ENCODE assay signal across 31 mouse cellular contexts in genomic region chr3:97620657-97621056, GRCm38 (mm10). TPM values are rescaled to one million over a fixed set of nuclear protein-coding genes. Genes with fewer than 3 reads are reported as not detected.
"Had no signal": no experiment of that assay in that cellular context is flagged by ENCODE, and none has a peak within 500 bp of the region (broad histone marks: within the 10 kb centered on the region; RNA-seq: fewer than 3 reads in every experiment).

No protein-coding gene starts in this region.

- H3K4me3 ChIP-seq: layer of hippocampus, adult 2 months; limb, embryonic 12.5 days; limb, embryonic 15.5 days; lung, embryonic 15.5 days; megakaryocyte, embryonic 14.5 days; midbrain, embryonic 10.5 days; midbrain, embryonic 13.5 days; myocyte; neural tube, embryonic 13.5 days had no signal

- H3K27ac ChIP-seq: kidney, postnatal 0 days; layer of hippocampus, adult 2 months; limb, embryonic 12.5 days; limb, embryonic 15.5 days; liver, embryonic 14.5 days; lung, embryonic 15.5 days; midbrain, embryonic 10.5 days; midbrain, embryonic 13.5 days; neural tube, embryonic 13.5 days had no signal

- ATAC-seq: inflammation-experienced regulatory T-cells, adult 6 months; midbrain, embryonic 13.5 days; midbrain, embryonic 16.5 days had no signal

- H3K27me3 ChIP-seq: limb, embryonic 12.5 days; limb, embryonic 15.5 days; lung, embryonic 15.5 days; megakaryocyte, embryonic 14.5 days; midbrain, embryonic 13.5 days; neural tube, embryonic 13.5 days had no signal

- H3K36me3 ChIP-seq: limb, embryonic 12.5 days; limb, embryonic 15.5 days; lung, embryonic 15.5 days; midbrain, embryonic 10.5 days; midbrain, embryonic 13.5 days; neural tube, embryonic 13.5 days had no signal

- H3K4me2 ChIP-seq: limb, embryonic 12.5 days; limb, embryonic 15.5 days; lung, embryonic 15.5 days; midbrain, embryonic 13.5 days; neural tube, embryonic 13.5 days had no signal

- DNase-seq: kidney, adult 18-20 months; kidney, postnatal 25 days; layer of hippocampus, adult 9-11 months; left cerebral cortex, postnatal 4 days; lung, adult 18-20 months; lung, postnatal 10 days; lung, postnatal 36 days; retina, postnatal 1 day; right cerebral cortex, postnatal 25 days; thymus, postnatal 25 days had no signal

- H3K9me3 ChIP-seq: limb, embryonic 15.5 days; lung, embryonic 15.5 days; megakaryocyte, embryonic 14.5 days; midbrain, embryonic 10.5 days; midbrain, embryonic 13.5 days; neural tube, embryonic 13.5 days had no signal

- H3K4me1 ChIP-seq: limb, embryonic 12.5 days; limb, embryonic 15.5 days; lung, embryonic 15.5 days; midbrain, embryonic 10.5 days; midbrain, embryonic 13.5 days; neural tube, embryonic 13.5 days had no signal

- H3K9ac ChIP-seq: limb, embryonic 12.5 days; limb, embryonic 15.5 days; liver, embryonic 14.5 days; lung, embryonic 15.5 days; midbrain, embryonic 13.5 days; neural tube, embryonic 13.5 days had no signal

RNA-seq across cellular contexts. Expression of gene Gm17651, which starts 53.8 kb away (rescaled TPM):
- total RNA-seq: layer of hippocampus, adult 2 months; left cerebral cortex, adult 8-10 months; left cerebral cortex, postnatal 14 days; left cerebral cortex, postnatal 4 days; monocyte, adult 5-6 weeks; neutrophil, adult 5-6 weeks had no signal
- polyA plus RNA-seq: inflammation-experienced regulatory T-cells, adult 6 months; kidney, embryonic 14.5 days; kidney, postnatal 0 days; large intestine, adult 2 months; limb, embryonic 12.5 days; limb, embryonic 15.5 days; liver, embryonic 14.5 days; lung, embryonic 15.5 days; midbrain, embryonic 10.5 days; midbrain, embryonic 13.5 days; midbrain, embryonic 16.5 days; myocyte; neural tube, embryonic 13.5 days; stomach, embryonic 14.5 days; thymus, postnatal 0 days had no signal
